Mouse (Mus musculus) splenic B cell, adult 2 months (primary cell): ENCODE measurements around the gene Lmnb2.

Experiments used
- DNase-seq: peaks from one replicate; pipeline ENCODE4 v3.0.0-alpha.2; 2011; ENCODE audit warnings: low read depth, low spot score
- H3K27me3 ChIP-seq: 2 replicates; pipeline ENCODE4 v1.6.1; 2012; ENCODE audit warnings: mild to moderate bottlenecking, low read length, moderate library complexity, mixed read lengths; ENCODE audit not compliant: control insufficient read depth, poor library complexity, insufficient read depth, severe bottlenecking
- H3K36me3 ChIP-seq: 2 replicates; pipeline ENCODE4 v1.6.1; 2012; ENCODE audit warnings: mild to moderate bottlenecking, low read length, moderate library complexity, mixed read lengths; ENCODE audit not compliant: control insufficient read depth, poor library complexity, insufficient read depth, severe bottlenecking

Lmnb2 gene

GRCm38 (mm10) chr10:80902273-80902940 lies 15.6 kb downstream of the Lmnb2 start:
- peaks cover 3% of the 10 kb centered on the region; the same call in 1 of the 2 replicates for H3K36me3 ChIP-seq
- DNase-seq = no peak
- no peaks in the 10 kb centered on the region for H3K27me3 ChIP-seq

GRCm38 (mm10) chr10:80901409-80902272 lies 16.4 kb downstream of the Lmnb2 start:
- H3K36me3 ChIP-seq = peaks cover 3% of the 10 kb centered on the region; the same call in 1 of the 2 replicates
- H3K27me3 ChIP-seq = no peaks in the 10 kb centered on the region
- DNase-seq = peak; percentile 23

GRCm38 (mm10) chr10:80900318-80901247 lies 17.5 kb downstream of the Lmnb2 start, which contains the start of gene Timm13:
Timm13 (minus strand) TSS chr10:80900969.
- peaks cover 3% of the 10 kb centered on the region; the same call in 1 of the 2 replicates for H3K36me3 ChIP-seq
- DNase-seq = peak; percentile 99

GRCm38 (mm10) chr10:80899591-80900317 lies 18.3 kb downstream of the Lmnb2 start:
- no peaks in the 10 kb centered on the region for H3K27me3 ChIP-seq
- peak; percentile 19 for DNase-seq
- peaks cover 3% of the 10 kb centered on the region; the same call in 1 of the 2 replicates for H3K36me3 ChIP-seq

More at GRCm38 (mm10) chr10:80900318-80901247, 17.5 kb downstream of the Lmnb2 start, which contains the start of gene Timm13:
- H3K27me3 ChIP-seq = no peaks in the 10 kb centered on the region

- Histone ChIP-seq H3K36me3 (peaks cover 3% of the 10 kb centered on the region; the same call in 1 of the 2 replicates), H3K27me3 (no peaks in the 10 kb centered on the region)
- no peak for DNase-seq
These were observed 19.0 kb downstream of the Lmnb2 start for GRCm38 (mm10) chr10:80899074-80899473.

- DNase-seq = no peak
- Histone ChIP-seq H3K36me3 (peaks cover 3% of the 10 kb centered on the region; the same call in 1 of the 2 replicates), H3K27me3 (no peaks in the 10 kb centered on the region)
These were observed 20.1 kb downstream of the Lmnb2 start for GRCm38 (mm10) chr10:80897861-80898510.

GRCm38 (mm10) chr10:80896581-80897485 lies 21.2 kb downstream of the Lmnb2 start:
- H3K27me3 ChIP-seq = no peaks in the 10 kb centered on the region
- DNase-seq = no peak
- peaks cover 3% of the 10 kb centered on the region; the same call in 1 of the 2 replicates for H3K36me3 ChIP-seq

GRCm38 (mm10) chr10:80895697-80896096 lies 22.3 kb downstream of the Lmnb2 start:
- Histone ChIP-seq H3K36me3 (peaks cover 3% of the 10 kb centered on the region; the same call in 1 of the 2 replicates), H3K27me3 (no peaks in the 10 kb centered on the region)
- no peak for DNase-seq

GRCm38 (mm10) chr10:80895100-80895499 lies 22.9 kb downstream of the Lmnb2 start:
- no peaks in the 10 kb centered on the region for H3K27me3 ChIP-seq
- H3K36me3 ChIP-seq = peaks cover 3% of the 10 kb centered on the region; the same call in 1 of the 2 replicates
- no peak for DNase-seq

GRCm38 (mm10) chr10:80887181-80887580 lies 30.9 kb downstream of the Lmnb2 start:
- Histone ChIP-seq H3K27me3 (no peaks in the 10 kb centered on the region), H3K36me3 (no peaks in the 10 kb centered on the region)
- no peak for DNase-seq

- H3K27me3 ChIP-seq = 0 out of 2 replicates have a peak, but pooled peaks cover 1% of the 10 kb centered on the region
- peak; percentile 88 for DNase-seq
- no peaks in the 10 kb centered on the region for H3K36me3 ChIP-seq
These were observed 36.7 kb downstream of the Lmnb2 start for GRCm38 (mm10) chr10:80881301-80881700.

- DNase-seq = peak; percentile 51
- Histone ChIP-seq H3K36me3 (no peaks in the 10 kb centered on the region), H3K27me3 (0 out of 2 replicates have a peak, but pooled peaks cover 1% of the 10 kb centered on the region)
These were observed 37.1 kb downstream of the Lmnb2 start for GRCm38 (mm10) chr10:80880901-80881300.
